Mouse (Mus musculus) limb, embryonic 12.5 days (tissue): ENCODE measurements around the gene Eef1akmt3. TPM values are rescaled to one million over a fixed set of nuclear protein-coding genes. Genes with fewer than 3 reads are reported as not detected.
"Not testable (repeated sequence)": the region's sequence is repeated elsewhere in the genome, so short reads cannot be mapped to it uniquely, and the experiment has no call there.

ENCODE experiments used
- ATAC-seq: fragments of 200-750 bp; cut with Nextera tagmentation; 2 replicates; pipeline ENCODE4 v1.8.0; 2017; ENCODE audit warnings: low read depth, moderate TSS enrichment; ENCODE audit not compliant: insufficient number of reproducible peaks, insufficient read depth, low FRiP score, low TSS enrichment
- H3K27ac ChIP-seq: fragments of 300-500 bp; sonication (generic); 2 replicates; pipeline ENCODE4 v1.5.1; 2016; ENCODE audit warnings: mild to moderate bottlenecking, moderate library complexity
- H3K27me3 ChIP-seq: fragments of 300-500 bp; sonication (generic); 2 replicates; pipeline ENCODE4 v1.6.1; 2016; ENCODE audit warnings: mild to moderate bottlenecking, moderate library complexity
- H3K36me3 ChIP-seq: fragments of 300-500 bp; sonication (generic); 2 replicates; pipeline ENCODE4 v1.6.1; 2016; ENCODE audit warnings: mild to moderate bottlenecking, moderate library complexity
- H3K4me1 ChIP-seq: fragments of 300-500 bp; sonication (generic); replicated peaks from 2 replicates; pipeline ENCODE4 v1.6.1; 2016
- H3K4me2 ChIP-seq: fragments of 300-500 bp; sonication (generic); 2 replicates; pipeline ENCODE4 v1.6.1; 2016; ENCODE audit warnings: mild to moderate bottlenecking, moderate library complexity
- H3K4me3 ChIP-seq: fragments of 300-500 bp; sonication (generic); replicated peaks from 2 replicates; pipeline ENCODE4 v1.5.1; 2016; ENCODE audit warnings: mild to moderate bottlenecking
- H3K9ac ChIP-seq: fragments of 300-500 bp; sonication (generic); replicated peaks from 2 replicates; pipeline ENCODE4 v1.6.1; 2016; ENCODE audit warnings: mild to moderate bottlenecking, moderate library complexity
- H3K9me3 ChIP-seq: fragments of 300-500 bp; sonication (generic); 2 replicates; pipeline ENCODE4 v1.6.1; 2016; ENCODE audit warnings: mild to moderate bottlenecking, moderate library complexity
- WGBS: fragments of 180-500 bp; shearing (Covaris S2); methylation state at CpG from one replicate; pipeline ENCODE4 v1.1.7; 2016; 5-methylcytosine and 5-hydroxymethylcytosine counted together
- polyA plus RNA-seq: library from polyadenylated mRNA; unstranded; fragments of >200 nt; fragmentation: Nextera tagmentation; extraction: Ambion mirVana; gene quantifications from 2 replicates; pipeline ENCODE4 v1.2.1, GENCODE M21; 2016

Eef1akmt3 gene
- polyA plus RNA-seq, 1 experiment from 2014 or later, result 0.50 TPM

DNA sequence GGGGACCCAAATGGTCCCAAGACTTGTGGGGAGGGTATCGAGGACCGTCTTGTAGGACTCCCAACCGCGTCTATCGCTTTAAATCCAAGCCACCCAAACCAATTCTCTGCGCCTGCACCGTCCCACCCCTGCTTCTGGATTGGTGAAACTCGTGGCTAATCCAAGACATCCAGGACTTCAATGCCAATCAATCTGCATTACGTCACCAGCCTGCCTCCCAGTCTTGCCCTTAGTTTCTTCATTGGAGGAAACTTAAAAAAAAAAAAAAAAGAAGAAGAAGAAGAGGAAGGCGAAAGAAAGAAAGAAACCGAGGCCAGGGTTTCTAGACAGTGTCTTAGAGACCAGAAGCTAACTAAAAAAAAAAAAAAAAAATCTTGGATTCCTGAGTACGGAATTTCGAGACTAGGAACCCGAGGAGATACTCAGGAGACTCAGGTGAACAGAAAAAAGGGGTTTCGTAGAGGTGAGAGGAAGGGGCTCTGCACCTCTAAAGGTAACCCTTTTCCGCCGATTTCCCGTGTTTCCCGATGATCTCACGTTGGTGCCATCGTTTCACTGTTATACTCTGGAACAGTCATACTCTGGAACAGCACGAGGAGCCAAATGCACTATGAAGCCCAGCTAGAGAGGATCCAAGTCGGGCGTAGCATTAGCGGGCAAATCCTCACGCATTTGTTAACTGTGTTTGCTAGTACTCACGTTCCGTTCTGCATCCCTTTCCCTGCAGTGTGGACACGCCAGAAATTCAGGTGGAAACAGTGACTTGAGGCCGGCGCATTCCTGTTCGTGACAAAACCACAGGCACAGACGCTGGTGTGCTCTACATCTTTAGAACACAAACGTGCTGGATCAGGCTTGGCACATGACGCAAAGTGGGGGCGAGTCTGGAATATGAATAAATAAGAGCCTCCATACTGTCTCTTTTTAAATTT, 29.1 kb upstream of the Eef1akmt3 start, which contains the start of gene Tspan31:
Gene Tspan31, minus strand, starts transcription at position 75 of the 932 bp plus-strand sequence.
- peaks cover 27% of the 10 kb centered on the region for H3K4me1 ChIP-seq
- H3K27me3 ChIP-seq, result peaks cover 9% of the 10 kb centered on the region
- peak; percentile 88 for ATAC-seq
- H3K4me3 ChIP-seq, result peak within 1 kb of the TSS; percentile 64
- H3K9me3 ChIP-seq, result no peaks in the 10 kb centered on the region
- peaks cover 35% of the 10 kb centered on the region for H3K36me3 ChIP-seq
- peak within 1 kb of the TSS; percentile 93 for H3K4me2 ChIP-seq
- WGBS, result 2% methylated on average over 36 of the region's 36 CpGs
- H3K27ac ChIP-seq, result peak within 1 kb of the TSS; percentile 90
- H3K9ac ChIP-seq, result peak within 1 kb of the TSS; percentile 75

DNA sequence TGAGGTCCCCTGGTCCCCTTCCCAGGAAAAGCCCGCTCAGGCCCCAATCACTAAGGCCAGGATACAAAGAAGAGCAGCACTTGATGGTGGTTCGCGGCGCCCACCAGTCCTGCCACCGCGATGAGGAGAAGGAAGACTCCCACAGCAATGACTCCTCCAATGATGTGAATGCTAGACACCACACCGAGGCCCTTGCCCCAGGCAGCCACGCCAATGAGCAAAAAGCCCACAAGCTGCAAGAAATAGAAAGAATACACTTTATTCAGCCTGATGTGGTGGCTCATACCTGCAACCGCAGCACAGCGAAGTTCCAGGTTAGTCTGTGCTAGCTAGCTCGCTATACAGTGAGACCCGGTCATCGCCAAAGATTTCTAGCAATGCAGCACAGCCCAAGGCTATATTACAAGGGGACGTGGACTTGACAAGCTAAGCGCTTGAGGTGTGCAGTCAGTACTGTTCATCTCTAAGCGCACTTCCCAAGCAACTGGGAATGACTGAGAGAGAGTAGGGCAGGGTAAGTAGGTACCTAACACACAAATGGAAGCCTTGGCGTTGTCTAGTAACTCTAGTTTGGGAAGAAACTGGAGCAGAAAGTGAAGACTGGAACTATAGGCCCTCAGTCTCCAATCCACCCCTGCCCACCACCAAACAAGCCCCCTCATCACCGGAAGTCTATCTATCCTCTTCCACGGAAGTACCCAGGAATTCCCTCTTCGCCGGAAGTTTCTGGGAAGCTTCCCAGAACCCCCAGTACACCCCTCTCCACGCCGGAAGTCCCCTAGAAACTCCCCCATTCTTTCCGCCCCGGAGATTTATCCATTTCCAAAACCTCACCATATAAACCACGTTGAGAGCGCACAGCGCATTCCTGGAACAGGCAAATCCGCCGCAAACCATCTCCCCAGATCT, 28.2 kb upstream of the Eef1akmt3 start:
- Histone ChIP-seq H3K9me3 (no peaks in the 10 kb centered on the region), H3K9ac (peak overlapping the region; percentile 63), H3K27me3 (no peaks in the 10 kb centered on the region; the same call in 1 of the 2 replicates), H3K4me3 (peak overlapping the region; percentile 64), H3K4me1 (peaks cover 35% of the 10 kb centered on the region), H3K27ac (peak overlapping the region; percentile 90), H3K36me3 (peaks cover 44% of the 10 kb centered on the region), H3K4me2 (peak overlapping the region; percentile 83)
- WGBS, result 10% methylated on average over 30 of the region's 30 CpGs
- ATAC-seq, result peak; percentile 54

DNA sequence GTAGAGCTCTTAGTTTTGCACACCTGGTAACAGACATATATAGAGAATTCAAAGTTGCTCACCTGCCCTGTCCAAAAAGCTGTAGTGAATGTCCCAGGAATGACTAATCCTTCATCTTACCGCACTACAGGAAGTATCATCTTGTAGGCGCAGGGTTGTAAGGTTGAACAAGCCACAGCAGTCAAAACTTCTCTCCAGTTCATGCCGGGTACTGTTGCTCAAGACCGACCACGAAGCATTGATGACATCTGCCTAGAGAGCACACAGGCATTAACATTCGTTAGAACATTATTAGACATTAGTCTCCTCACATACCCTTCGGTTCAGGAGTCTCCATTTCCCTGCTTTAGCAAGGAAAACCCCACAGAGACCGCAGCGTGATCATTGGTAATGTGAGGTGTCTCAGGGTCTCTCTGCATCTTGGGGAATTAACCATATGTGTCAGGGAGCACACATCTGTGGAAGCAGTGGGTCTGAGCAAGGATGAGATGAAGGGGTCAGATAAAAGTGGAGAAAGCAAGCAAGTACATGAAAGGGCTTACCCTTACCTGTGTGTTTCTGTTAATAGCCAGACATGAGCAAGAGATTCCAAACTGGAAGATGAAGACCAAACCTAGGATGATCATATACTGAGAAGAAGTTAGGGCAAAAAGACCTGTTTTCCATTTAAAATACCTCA, 27.2 kb upstream of the Eef1akmt3 start:
- no peak for ATAC-seq
- Histone ChIP-seq H3K36me3 (peaks cover 44% of the 10 kb centered on the region), H3K9me3 (no peaks in the 10 kb centered on the region), H3K27me3 (no peaks in the 10 kb centered on the region; the same call in 1 of the 2 replicates), H3K4me1 (peaks cover 35% of the 10 kb centered on the region), H3K27ac (peak overlapping the region; percentile 90; the same call in 1 of the 2 replicates), H3K9ac (peak overlapping the region; percentile 63), H3K4me2 (peak overlapping the region; percentile 83), H3K4me3 (peak overlapping the region; percentile 64)
- WGBS, result 80% methylated on average over 9 of the region's 9 CpGs

DNA sequence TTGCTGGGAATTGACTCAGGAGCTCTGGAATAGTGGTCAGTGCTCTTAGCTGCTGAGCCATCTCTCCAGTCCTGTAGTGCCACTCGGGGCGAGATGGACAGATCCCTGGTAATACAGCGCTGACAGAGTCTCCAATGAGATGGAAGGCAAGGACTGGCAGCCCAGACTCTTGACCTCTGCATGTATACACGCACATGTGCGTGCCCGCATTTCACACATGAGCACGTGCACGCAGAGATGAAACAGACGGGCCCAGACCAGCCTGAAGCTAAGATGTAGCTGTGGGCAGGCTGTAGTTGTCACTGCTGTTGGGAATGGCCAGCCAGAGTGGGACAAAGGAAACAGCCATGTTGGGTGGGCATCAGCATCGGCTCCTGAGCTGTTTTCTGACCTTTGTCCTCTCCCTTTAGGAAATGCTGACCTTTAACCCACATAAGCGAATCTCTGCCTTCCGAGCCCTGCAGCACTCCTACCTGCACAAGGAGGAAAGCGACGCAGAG, 25.3 kb upstream of the Eef1akmt3 start:
- Histone ChIP-seq H3K9ac (no peak overlapping the region), H3K4me3 (no peak overlapping the region; the same call in 1 of the 2 replicates), H3K27me3 (peaks cover 2% of the 10 kb centered on the region), H3K9me3 (no peaks in the 10 kb centered on the region), H3K27ac (no peak overlapping the region), H3K36me3 (peaks cover 44% of the 10 kb centered on the region), H3K4me1 (peaks cover 35% of the 10 kb centered on the region), H3K4me2 (no peak overlapping the region)
- no peak for ATAC-seq
- 92% methylated on average over 14 of the region's 14 CpGs for WGBS

DNA sequence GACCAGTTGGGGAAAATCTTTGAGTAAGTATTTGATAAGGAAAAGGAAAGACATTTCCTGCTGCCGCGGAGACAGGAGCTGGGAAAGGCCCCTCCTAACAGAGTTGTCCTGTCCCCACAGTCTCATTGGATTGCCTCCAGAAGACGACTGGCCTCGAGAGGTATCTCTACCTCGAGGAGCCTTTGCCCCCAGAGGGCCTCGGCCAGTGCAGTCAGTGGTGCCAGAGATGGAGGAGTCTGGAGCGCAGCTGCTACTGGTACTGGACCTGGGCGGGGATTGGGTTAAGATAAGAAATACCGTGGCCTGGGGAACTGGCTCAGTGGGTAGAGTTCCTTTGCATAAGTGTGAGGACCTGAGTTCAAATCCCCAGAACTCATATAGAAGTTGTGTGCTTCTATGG, 24.7 kb upstream of the Eef1akmt3 start:
- H3K4me3 ChIP-seq, result no peak overlapping the region
- 90% methylated on average over 9 of the region's 9 CpGs for WGBS
- no peak overlapping the region for H3K9ac ChIP-seq
- H3K27me3 ChIP-seq, result peaks cover 8% of the 10 kb centered on the region
- no peaks in the 10 kb centered on the region for H3K9me3 ChIP-seq
- ATAC-seq, result no peak
- H3K36me3 ChIP-seq, result peaks cover 44% of the 10 kb centered on the region
- no peak overlapping the region for H3K27ac ChIP-seq
- peaks cover 31% of the 10 kb centered on the region for H3K4me1 ChIP-seq
- H3K4me2 ChIP-seq, result no peak overlapping the region

DNA sequence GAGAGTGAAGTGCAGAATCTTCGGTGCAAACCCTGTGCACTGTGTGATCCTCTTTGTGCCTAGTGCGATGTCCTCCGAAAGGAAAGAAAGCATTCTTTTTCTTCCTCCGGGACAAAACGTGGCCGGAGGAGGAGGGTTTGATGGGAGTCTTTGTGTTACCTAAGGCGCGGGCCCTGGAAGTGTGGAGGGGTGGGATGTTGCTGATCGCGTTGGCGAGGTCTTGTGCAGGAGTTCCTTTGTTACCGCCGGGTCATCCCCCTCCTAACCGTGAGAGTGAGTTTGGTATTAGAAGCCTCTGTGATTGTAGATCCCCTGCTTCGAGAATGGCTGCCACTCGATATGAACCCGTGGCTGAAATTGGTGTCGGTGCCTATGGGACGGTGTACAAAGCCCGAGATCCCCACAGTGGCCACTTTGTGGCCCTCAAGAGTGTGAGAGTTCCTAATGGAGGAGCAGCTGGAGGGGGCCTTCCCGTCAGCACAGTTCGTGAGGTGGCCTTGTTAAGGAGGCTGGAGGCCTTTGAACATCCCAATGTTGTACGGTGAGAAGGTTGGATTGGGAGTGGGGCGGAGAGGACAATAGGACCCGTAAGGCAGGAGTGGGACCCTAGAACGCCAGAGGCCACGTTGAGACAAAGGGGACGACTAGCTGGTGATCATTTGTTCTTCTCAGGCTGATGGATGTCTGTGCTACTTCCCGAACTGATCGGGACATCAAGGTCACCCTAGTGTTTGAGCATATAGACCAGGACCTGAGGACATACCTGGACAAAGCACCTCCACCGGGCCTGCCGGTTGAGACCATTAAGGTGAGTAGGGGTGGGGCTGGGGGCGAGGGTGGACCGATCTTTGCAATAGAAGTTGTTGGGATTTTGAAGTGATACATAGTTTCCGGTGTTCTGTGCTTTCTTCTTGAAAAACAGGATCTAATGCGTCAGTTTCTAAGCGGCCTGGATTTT, 22.9 kb upstream of the Eef1akmt3 start:
- Histone ChIP-seq H3K4me1 (peaks cover 31% of the 10 kb centered on the region), H3K9me3 (no peaks in the 10 kb centered on the region), H3K27me3 (peaks cover 26% of the 10 kb centered on the region), H3K36me3 (peaks cover 44% of the 10 kb centered on the region), H3K9ac (peak overlapping the region; percentile 97), H3K4me2 (peak overlapping the region; percentile 79), H3K4me3 (peak overlapping the region; percentile 88), H3K27ac (peak overlapping the region; percentile 89)
- ATAC-seq, result no peak
- WGBS, result 14% methylated on average over 37 of the region's 37 CpGs

DNA sequence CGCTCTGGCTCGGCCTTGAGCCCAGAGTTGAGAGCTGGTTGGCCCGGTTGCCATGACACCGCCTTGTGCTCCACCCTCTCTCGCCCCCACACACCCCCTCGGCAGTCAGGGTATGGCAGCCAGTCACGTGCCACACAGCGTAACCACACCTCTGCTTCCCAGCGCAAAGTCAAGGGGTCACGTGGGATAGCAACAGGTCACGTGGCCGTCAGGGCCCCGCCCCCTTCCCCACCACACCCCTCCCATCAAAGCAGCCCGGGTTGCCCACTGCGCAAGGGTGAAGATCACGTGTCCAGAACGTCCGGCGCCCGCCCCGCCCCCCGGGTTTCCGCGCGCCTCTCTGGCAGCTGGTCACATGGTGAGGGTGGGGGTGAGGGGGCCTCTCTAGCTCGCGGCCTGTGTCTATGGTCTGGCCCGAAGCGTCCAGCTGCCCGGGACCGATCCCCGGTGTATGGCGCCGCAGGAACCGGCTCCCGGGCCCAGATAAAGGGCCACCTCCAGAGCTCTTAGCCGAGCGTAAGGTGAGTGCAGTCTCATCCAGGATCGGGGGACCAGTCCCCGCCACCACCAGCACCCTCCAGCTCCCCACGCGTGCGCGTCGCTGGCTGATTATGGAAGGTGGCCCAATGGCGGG, 22.0 kb upstream of the Eef1akmt3 start, which contains the start of gene Cdk4:
Gene Cdk4, plus strand, starts transcription at position 296 of the 634 bp plus-strand sequence.
- Histone ChIP-seq H3K4me3 (peak within 1 kb of the TSS; percentile 88), H3K9me3 (no peaks in the 10 kb centered on the region), H3K4me2 (peak within 1 kb of the TSS; percentile 79), H3K36me3 (peaks cover 38% of the 10 kb centered on the region), H3K27ac (peak within 1 kb of the TSS; percentile 89), H3K4me1 (peaks cover 31% of the 10 kb centered on the region), H3K9ac (peak within 1 kb of the TSS; percentile 97), H3K27me3 (peaks cover 34% of the 10 kb centered on the region)
- peak; percentile 87 for ATAC-seq
- under 1% methylated on average over 44 of the region's 46 CpGs for WGBS

DNA sequence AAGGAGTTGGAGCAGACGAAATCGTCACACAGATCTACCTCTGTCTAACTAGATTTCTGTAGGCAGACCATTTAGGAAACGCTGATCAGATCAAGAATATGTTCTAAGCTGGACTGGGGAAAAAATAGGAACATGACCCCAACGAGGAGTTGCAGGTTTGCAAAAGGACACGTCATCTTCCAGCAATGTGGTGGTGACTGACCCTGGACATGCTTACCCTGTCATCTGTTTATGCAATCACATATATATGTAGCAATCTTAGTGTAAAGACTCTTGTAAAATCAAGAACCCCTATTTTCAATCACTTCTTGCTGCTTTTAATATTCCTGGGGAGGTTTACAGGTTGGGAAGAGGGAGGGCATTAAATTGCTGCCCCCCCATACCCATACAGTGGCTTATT, 21.2 kb upstream of the Eef1akmt3 start:
- 77% methylated on average over 5 of the region's 5 CpGs for WGBS
- no peaks in the 10 kb centered on the region for H3K9me3 ChIP-seq
- peaks cover 31% of the 10 kb centered on the region for H3K4me1 ChIP-seq
- no peak overlapping the region for H3K9ac ChIP-seq
- H3K27ac ChIP-seq, result no peak overlapping the region
- peaks cover 41% of the 10 kb centered on the region for H3K27me3 ChIP-seq
- H3K36me3 ChIP-seq, result peaks cover 31% of the 10 kb centered on the region
- H3K4me2 ChIP-seq, result no peak overlapping the region
- no peak for ATAC-seq
- no peak overlapping the region for H3K4me3 ChIP-seq

DNA sequence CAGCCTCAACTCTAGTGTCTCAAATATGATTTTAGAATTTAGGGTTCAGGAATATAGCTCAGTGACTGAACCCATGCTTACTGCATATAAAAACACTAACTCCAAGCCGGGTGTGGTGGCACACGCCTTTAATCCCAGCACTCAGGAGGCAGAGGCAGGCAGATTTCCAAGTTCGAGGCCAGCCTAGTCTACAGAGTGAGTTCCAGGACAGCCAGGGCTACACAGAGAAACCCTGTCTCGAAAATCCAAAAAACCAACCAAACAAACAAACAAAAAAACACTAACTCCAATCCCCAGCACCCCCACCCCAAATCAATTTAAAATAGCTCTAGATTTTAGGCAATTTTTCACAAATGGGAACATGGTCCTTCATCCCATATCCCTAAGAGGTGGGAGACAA, 20.8 kb upstream of the Eef1akmt3 start:
- ATAC-seq, H3K9ac ChIP-seq, H3K9me3 ChIP-seq, H3K4me2 ChIP-seq, H3K27ac ChIP-seq, H3K4me3 ChIP-seq: not testable (repeated sequence)
- Histone ChIP-seq H3K36me3 (peaks cover 31% of the 10 kb centered on the region), H3K27me3 (peaks cover 45% of the 10 kb centered on the region), H3K4me1 (peaks cover 31% of the 10 kb centered on the region)
- 93% methylated on average over 4 of the region's 4 CpGs for WGBS
